Mouse (Mus musculus) thymus, adult 2 months (tissue): ENCODE results near the gene Lrrc41. TPM values are rescaled to one million over a fixed set of nuclear protein-coding genes. Genes with fewer than 3 reads are reported as not detected.

Experiments
- DNase-seq: peaks from one replicate; pipeline ENCODE4 v3.0.0; 2021
- H3K27ac ChIP-seq: fragments of 200-500 bp; 2 replicates; pipeline ENCODE4 v1.5.1; 2012; ENCODE audit warnings: low read length, control low read depth; ENCODE audit not compliant: control insufficient read depth, insufficient read depth
- H3K27me3 ChIP-seq: fragments of 200-500 bp; 2 replicates; pipeline ENCODE4 v1.6.1; 2012; ENCODE audit warnings: mild to moderate bottlenecking, low read length, moderate library complexity, mixed read lengths; ENCODE audit not compliant: control insufficient read depth, insufficient read depth
- H3K36me3 ChIP-seq: fragments of 200-500 bp; 2 replicates; pipeline ENCODE4 v1.6.1; 2012; ENCODE audit warnings: mild to moderate bottlenecking, low read length, moderate library complexity; ENCODE audit not compliant: control insufficient read depth, insufficient read depth
- H3K4me1 ChIP-seq: fragments of 200-500 bp; replicated peaks from 2 replicates; pipeline ENCODE4 v1.6.1; 2012; ENCODE audit warnings: low read length; ENCODE audit not compliant: control insufficient read depth, insufficient read depth
- H3K4me3 ChIP-seq: fragments of 200-500 bp; 2 replicates; pipeline ENCODE4 v1.5.1; 2012; ENCODE audit warnings: mild to moderate bottlenecking, low read length, control low read depth, moderate library complexity; ENCODE audit not compliant: control insufficient read depth, insufficient read depth
- CTCF ChIP-seq: fragments of 200-500 bp; IDR thresholded peaks from 2 replicates; pipeline ENCODE4 v1.5.1; 2012; ENCODE audit warnings: mild to moderate bottlenecking, control low read depth, low read length, moderate library complexity, borderline replicate concordance; ENCODE audit not compliant: control insufficient read depth, poor library complexity, insufficient read depth; ENCODE audit errors: extremely low read depth
- POLR2A ChIP-seq: fragments of 200-500 bp; IDR thresholded peaks from 2 replicates; pipeline ENCODE4 v1.6.1; 2012; ENCODE audit warnings: mild to moderate bottlenecking, low read length, control low read depth, moderate library complexity; ENCODE audit not compliant: control insufficient read depth, poor library complexity, insufficient read depth; ENCODE audit errors: extremely low read depth
- WGBS: fragments of 180-500 bp; shearing (Covaris S2); methylation state at CpG from one replicate; pipeline ENCODE4 v1.1.7; 2018; 5-methylcytosine and 5-hydroxymethylcytosine counted together
- polyA plus RNA-seq: library from polyadenylated mRNA; depleted of rRNA; stranded (reverse); fragments of >200 nt; gene quantifications from 2 replicates; pipeline ENCODE4 v1.2.3, GENCODE M21; 2012; rRNA removed

The Lrrc41 gene
- polyA plus RNA-seq, 1 experiment: 66.1 TPM

DNA sequence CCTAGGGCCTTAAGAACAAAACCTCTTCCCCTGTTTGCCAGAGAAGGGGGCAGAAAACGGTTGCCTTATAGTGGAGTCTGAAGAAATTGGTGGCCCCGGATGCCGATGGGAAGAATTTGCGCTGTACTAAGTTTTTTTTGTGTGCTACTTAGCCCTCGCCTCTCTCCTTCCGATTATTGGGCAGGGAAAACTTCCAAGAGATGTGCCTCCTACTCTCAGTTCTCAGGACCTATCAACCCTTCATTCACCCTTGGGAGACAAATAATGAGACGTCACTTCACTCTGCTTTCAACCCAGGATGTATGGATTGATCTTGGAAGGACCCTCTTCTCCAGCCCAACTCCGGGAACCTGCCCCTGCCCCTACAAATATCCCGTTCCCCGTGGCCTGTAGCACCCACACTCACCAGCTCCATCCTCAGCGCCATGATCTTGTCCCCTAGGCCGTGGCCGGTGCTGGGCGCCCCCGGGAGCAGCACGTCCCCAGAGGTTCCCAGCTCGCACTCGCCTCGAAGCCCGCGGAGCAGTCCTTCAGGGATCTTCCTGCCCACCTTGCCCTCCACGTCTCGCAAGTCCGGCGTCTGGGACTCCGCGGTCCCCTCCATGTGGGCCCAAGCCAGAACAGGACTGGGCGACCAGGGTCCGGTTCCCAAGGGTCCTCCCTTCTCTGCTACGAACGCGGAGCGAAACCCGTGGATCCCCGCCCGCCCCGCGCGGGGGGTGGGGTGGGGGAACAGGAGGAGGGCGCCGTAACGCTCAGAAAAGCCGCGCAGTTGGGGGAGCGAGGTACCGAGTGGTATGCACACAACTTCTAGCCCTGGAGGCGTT lies 69.0 kb downstream of the Lrrc41 start:
- Histone ChIP-seq H3K36me3 (no peaks in the 10 kb centered on the region), H3K4me1 (peaks cover 10% of the 10 kb centered on the region), H3K27me3 (no peaks in the 10 kb centered on the region; the same call in 1 of the 2 replicates), H3K27ac (no peak overlapping the region), H3K4me3 (peak overlapping the region; percentile 64)
- peak; percentile 65 for DNase-seq
- WGBS: 2% methylated on average over 47 of the region's 47 CpGs
- no peak for TF ChIP-seq POLR2A
- TF ChIP-seq CTCF: 0 out of 2 replicates have a peak, but pooled peaks have one; percentile 34

Other genes with a start within 250 kb of the Lrrc41 start
- 36.4 and 36.8 TPM in 2 replicates for gene Mob3c, start 247.2 kb upstream of the Lrrc41 start, polyA plus RNA-seq
- gene Mknk1, start 236.1 kb upstream of the Lrrc41 start, polyA plus RNA-seq: 101 and 136 TPM in 2 replicates
- 0.09 and 0.15 TPM in 2 replicates for gene Kncn, start 190.9 kb upstream of the Lrrc41 start, polyA plus RNA-seq
- 0.17 TPM in 1 of 2 replicates, not detected in the other for gene 6430628N08Rik, start 184.6 kb upstream of the Lrrc41 start, polyA plus RNA-seq
- gene Dmbx1, start 135.3 kb upstream of the Lrrc41 start, polyA plus RNA-seq: 0.14 and 0.18 TPM in 2 replicates
- gene Faah, start 57.3 kb upstream of the Lrrc41 start, polyA plus RNA-seq: 77.2 and 88.1 TPM in 2 replicates
- gene Nsun4, start 21.4 kb upstream of the Lrrc41 start, polyA plus RNA-seq: 15.9 and 19.1 TPM in 2 replicates
- gene Uqcrh, start 198 bp upstream of the Lrrc41 start, polyA plus RNA-seq: 133 and 213 TPM in 2 replicates
- 12.7 and 15.4 TPM in 2 replicates for gene Rad54l, start 48.4 kb downstream of the Lrrc41 start, polyA plus RNA-seq
- gene Pomgnt1, start 48.6 kb downstream of the Lrrc41 start, polyA plus RNA-seq: 36.1 and 40.1 TPM in 2 replicates
- gene Lurap1, start 76.1 kb downstream of the Lrrc41 start, polyA plus RNA-seq: 0.88 and 1.1 TPM in 2 replicates
- 3.0 and 4.1 TPM in 2 replicates for gene Tspan1, start 92.3 kb downstream of the Lrrc41 start, polyA plus RNA-seq
- not detected in 2 replicates for gene 1700042G07Rik, start 98.1 kb downstream of the Lrrc41 start, polyA plus RNA-seq
- gene Gm49337, start 98.1 kb downstream of the Lrrc41 start, polyA plus RNA-seq: not detected in 2 replicates
- gene Pik3r3, start 146.3 kb downstream of the Lrrc41 start, polyA plus RNA-seq: 26.0 and 26.3 TPM in 2 replicates